Mouse (Mus musculus) megakaryocyte, embryonic 14.5 days (primary cell): ENCODE data around the gene Dnm2.

Experiments used
- FLI1 ChIP-seq: IDR thresholded peaks from 2 replicates; pipeline ENCODE4 v1.6.1; 2012; ENCODE audit warnings: low read length, inconsistent platforms, mixed read lengths
- GATA1 ChIP-seq: IDR thresholded peaks from 3 replicates; pipeline ENCODE4 v1.6.1; 2012; ENCODE audit warnings: mixed read lengths, low read length, inconsistent platforms, borderline replicate concordance

- TF ChIP-seq GATA1, result no peak
- no peak for TF ChIP-seq FLI1
Measured at GRCm38 (mm10) chr9:21545351-21545915, 120.7 kb downstream of the Dnm2 start.
